Mouse (Mus musculus): ENCODE results near the gene Rprd2. TPM values are rescaled to one million over a fixed set of nuclear protein-coding genes. Genes with fewer than 3 reads are reported as not detected.
"Not testable (repeated sequence)": the region's sequence is repeated elsewhere in the genome, so short reads cannot be mapped to it uniquely, and the experiment has no call there.

Gene Rprd2
- polyA plus RNA-seq, 1 experiment from 2014 or later: 20.5 TPM

- peaks cover 11% of the 10 kb centered on the region for H3K36me3 ChIP-seq
- 40% methylated on average over 2 of the region's 2 CpGs for WGBS
- no peak for ATAC-seq (ENCODE audit: borderline replicate concordance, extremely low read depth, low FRiP score, low TSS enrichment)
These were observed 10.3 kb downstream of the Rprd2 start for GRCm38 (mm10) chr3:95808384-95808783.

GRCm38 (mm10) chr3:95807630-95808029, 11.0 kb downstream of the Rprd2 start:
- H3K27ac ChIP-seq; H3K4me1 ChIP-seq; H3K4me3 ChIP-seq; H3K4me2 ChIP-seq; H3K9me3 ChIP-seq; H3K27me3 ChIP-seq; H3K9ac ChIP-seq; ATAC-seq (ENCODE audit: borderline replicate concordance, extremely low read depth, low FRiP score, low TSS enrichment): not testable (repeated sequence)
- WGBS: 83% methylated on average over 6 of the region's 6 CpGs
- H3K36me3 ChIP-seq: peaks cover 11% of the 10 kb centered on the region

More at GRCm38 (mm10) chr3:95808384-95808783, 10.3 kb downstream of the Rprd2 start:
- Histone ChIP-seq H3K9me3 (no peaks in the 10 kb centered on the region), H3K27ac (no peak overlapping the region), H3K4me2 (no peak overlapping the region), H3K9ac (no peak overlapping the region), H3K4me3 (no peak overlapping the region), H3K27me3 (no peaks in the 10 kb centered on the region), H3K4me1 (no peaks in the 10 kb centered on the region)

- WGBS: 47% methylated on average over 1 of the region's 1 CpGs
These were observed 12.0 kb downstream of the Rprd2 start for GRCm38 (mm10) chr3:95806677-95807076.

GRCm38 (mm10) chr3:95803851-95804250, 14.8 kb downstream of the Rprd2 start:
- no peak for ATAC-seq (ENCODE audit: borderline replicate concordance, extremely low read depth, low FRiP score, low TSS enrichment)
- Histone ChIP-seq H3K27me3 (no peaks in the 10 kb centered on the region), H3K9me3 (no peaks in the 10 kb centered on the region), H3K9ac (no peak overlapping the region), H3K4me2 (no peak overlapping the region), H3K4me1 (no peaks in the 10 kb centered on the region), H3K27ac (no peak overlapping the region), H3K4me3 (no peak overlapping the region), H3K36me3 (peaks cover 14% of the 10 kb centered on the region)
- 92% methylated on average over 4 of the region's 4 CpGs for WGBS

More at GRCm38 (mm10) chr3:95806677-95807076, 12.0 kb downstream of the Rprd2 start:
- no peak overlapping the region for H3K4me3 ChIP-seq
- H3K27me3 ChIP-seq: no peaks in the 10 kb centered on the region
- H3K36me3 ChIP-seq: peaks cover 11% of the 10 kb centered on the region
- no peaks in the 10 kb centered on the region for H3K4me1 ChIP-seq
- no peak overlapping the region for H3K4me2 ChIP-seq
- H3K9ac ChIP-seq: no peak overlapping the region
- no peak overlapping the region for H3K27ac ChIP-seq
- no peaks in the 10 kb centered on the region for H3K9me3 ChIP-seq
- no peak for ATAC-seq (ENCODE audit: borderline replicate concordance, extremely low read depth, low FRiP score, low TSS enrichment)

GRCm38 (mm10) chr3:95798756-95799155, 19.9 kb downstream of the Rprd2 start:
- Histone ChIP-seq H3K4me1 (no peaks in the 10 kb centered on the region), H3K4me3 (no peak overlapping the region), H3K36me3 (0 out of 2 replicates have a peak, but pooled peaks cover 3% of the 10 kb centered on the region), H3K9ac (no peak overlapping the region), H3K27ac (no peak overlapping the region), H3K4me2 (no peak overlapping the region), H3K27me3 (no peaks in the 10 kb centered on the region), H3K9me3 (no peaks in the 10 kb centered on the region)
- WGBS: 76% methylated on average over 4 of the region's 4 CpGs
- no peak for ATAC-seq (ENCODE audit: borderline replicate concordance, extremely low read depth, low FRiP score, low TSS enrichment)

GRCm38 (mm10) chr3:95794299-95794698, 24.4 kb downstream of the Rprd2 start:
- WGBS: 76% methylated on average over 1 of the region's 1 CpGs
- H3K4me3 ChIP-seq: no peak overlapping the region
- no peaks in the 10 kb centered on the region for H3K27me3 ChIP-seq
- H3K4me2 ChIP-seq: no peak overlapping the region
- ATAC-seq (ENCODE audit: borderline replicate concordance, extremely low read depth, low FRiP score, low TSS enrichment): no peak
- no peak overlapping the region for H3K9ac ChIP-seq
- no peaks in the 10 kb centered on the region for H3K4me1 ChIP-seq
- H3K9me3 ChIP-seq: no peaks in the 10 kb centered on the region
- H3K27ac ChIP-seq: no peak overlapping the region
- H3K36me3 ChIP-seq: 0 out of 2 replicates have a peak, but pooled peaks cover under 1% of the 10 kb centered on the region

- H3K36me3 ChIP-seq: peaks cover 6% of the 10 kb centered on the region; the same call in 1 of the 2 replicates
- WGBS: 70% methylated on average over 2 of the region's 2 CpGs
- H3K9me3 ChIP-seq: no peaks in the 10 kb centered on the region
- no peak overlapping the region for H3K9ac ChIP-seq
- no peaks in the 10 kb centered on the region for H3K27me3 ChIP-seq
- H3K27ac ChIP-seq: no peak overlapping the region
- H3K4me2 ChIP-seq: no peak overlapping the region
- no peak overlapping the region for H3K4me3 ChIP-seq
- ATAC-seq (ENCODE audit: borderline replicate concordance, extremely low read depth, low FRiP score, low TSS enrichment): no peak
- H3K4me1 ChIP-seq: no peaks in the 10 kb centered on the region
These were observed 25.0 kb downstream of the Rprd2 start for GRCm38 (mm10) chr3:95793662-95794061.

GRCm38 (mm10) chr3:95785501-95785900, 33.2 kb downstream of the Rprd2 start:
- ATAC-seq (ENCODE audit: borderline replicate concordance, extremely low read depth, low FRiP score, low TSS enrichment): no peak
- peaks cover 64% of the 10 kb centered on the region for H3K36me3 ChIP-seq
- 90% methylated on average over 4 of the region's 4 CpGs for WGBS

GRCm38 (mm10) chr3:95771985-95772384, 46.7 kb downstream of the Rprd2 start:
- Histone ChIP-seq H3K4me3 (no peak overlapping the region), H3K9me3 (no peaks in the 10 kb centered on the region), H3K4me2 (no peak overlapping the region), H3K4me1 (no peaks in the 10 kb centered on the region), H3K27me3 (no peaks in the 10 kb centered on the region), H3K36me3 (peaks cover 68% of the 10 kb centered on the region), H3K9ac (no peak overlapping the region), H3K27ac (no peak overlapping the region)
- no peak for ATAC-seq (ENCODE audit: borderline replicate concordance, extremely low read depth, low FRiP score, low TSS enrichment)

More at GRCm38 (mm10) chr3:95785501-95785900, 33.2 kb downstream of the Rprd2 start:
- H3K27ac ChIP-seq: no peak overlapping the region
- H3K4me1 ChIP-seq: no peaks in the 10 kb centered on the region
- no peaks in the 10 kb centered on the region for H3K9me3 ChIP-seq
- H3K9ac ChIP-seq: no peak overlapping the region
- H3K4me3 ChIP-seq: no peak overlapping the region
- no peak overlapping the region for H3K4me2 ChIP-seq
- no peaks in the 10 kb centered on the region for H3K27me3 ChIP-seq

GRCm38 (mm10) chr3:95765534-95765933, 53.1 kb downstream of the Rprd2 start:
- no peak for ATAC-seq (ENCODE audit: borderline replicate concordance, extremely low read depth, low FRiP score, low TSS enrichment)
- H3K9ac ChIP-seq: no peak overlapping the region
- no peaks in the 10 kb centered on the region for H3K9me3 ChIP-seq
- peaks cover 56% of the 10 kb centered on the region for H3K36me3 ChIP-seq
- no peak overlapping the region for H3K4me3 ChIP-seq
- no peaks in the 10 kb centered on the region for H3K27me3 ChIP-seq
- no peak overlapping the region for H3K4me2 ChIP-seq
- H3K27ac ChIP-seq: no peak overlapping the region
- peaks cover 8% of the 10 kb centered on the region for H3K4me1 ChIP-seq
- WGBS: 87% methylated on average over 10 of the region's 10 CpGs

GRCm38 (mm10) chr3:95763811-95764210, 54.9 kb downstream of the Rprd2 start:
- Histone ChIP-seq H3K4me3 (no peak overlapping the region), H3K4me2 (no peak overlapping the region), H3K9me3 (no peaks in the 10 kb centered on the region), H3K27me3 (no peaks in the 10 kb centered on the region), H3K9ac (no peak overlapping the region), H3K4me1 (peaks cover 8% of the 10 kb centered on the region), H3K27ac (0 out of 2 replicates have a peak overlapping the region, but pooled peaks have one; percentile 19), H3K36me3 (peaks cover 45% of the 10 kb centered on the region)
- ATAC-seq (ENCODE audit: borderline replicate concordance, extremely low read depth, low FRiP score, low TSS enrichment): no peak; the same call in 1 of the 2 replicates
- WGBS: 60% methylated on average over 10 of the region's 10 CpGs

- ATAC-seq (ENCODE audit: borderline replicate concordance, extremely low read depth, low FRiP score, low TSS enrichment): peak; percentile 48; the same call in 1 of the 2 replicates
- no peak overlapping the region for H3K9ac ChIP-seq
- H3K36me3 ChIP-seq: peaks cover 36% of the 10 kb centered on the region
- 43% methylated on average over 6 of the region's 6 CpGs for WGBS
- H3K4me1 ChIP-seq: peaks cover 8% of the 10 kb centered on the region
- H3K27ac ChIP-seq: peak overlapping the region; percentile 52
- no peaks in the 10 kb centered on the region for H3K27me3 ChIP-seq
- no peak overlapping the region for H3K4me3 ChIP-seq
- H3K9me3 ChIP-seq: no peaks in the 10 kb centered on the region
- no peak overlapping the region for H3K4me2 ChIP-seq
These were observed 55.7 kb downstream of the Rprd2 start for GRCm38 (mm10) chr3:95762961-95763360.

- Histone ChIP-seq H3K9me3 (no peaks in the 10 kb centered on the region), H3K4me3 (no peak overlapping the region), H3K27ac (peak overlapping the region; percentile 41; the same call in 1 of the 2 replicates), H3K36me3 (peaks cover 31% of the 10 kb centered on the region), H3K27me3 (no peaks in the 10 kb centered on the region), H3K4me2 (no peak overlapping the region), H3K4me1 (peaks cover 8% of the 10 kb centered on the region), H3K9ac (no peak overlapping the region)
- no peak for ATAC-seq (ENCODE audit: borderline replicate concordance, extremely low read depth, low FRiP score, low TSS enrichment)
- whole genome bisulfite sequencing: 64% methylated on average over 4 of the region's 4 CpGs
These were observed 56.9 kb downstream of the Rprd2 start for GRCm38 (mm10) chr3:95761771-95762170.
